Mouse (Mus musculus) midbrain, embryonic 11.5 days (tissue): ENCODE results near the gene Mapk1ip1l. TPM values are rescaled to one million over a fixed set of nuclear protein-coding genes. Genes with fewer than 3 reads are reported as not detected.
A peak's percentile ranks its signal among the peaks of the same experiment; 100 is the strongest.

Experiments
- ATAC-seq: fragments of 200-750 bp; cut with Nextera tagmentation; 2 replicates; pipeline ENCODE4 v1.8.0; 2017; ENCODE audit warnings: moderate TSS enrichment, moderate library complexity; ENCODE audit not compliant: low FRiP score
- DNase-seq: peaks from one replicate; pipeline ENCODE4 v3.0.0; 2015; ENCODE audit warnings: low spot score; ENCODE audit errors: missing footprints
- H3K27ac ChIP-seq: fragments of 300-500 bp; sonication (generic); 2 replicates; pipeline ENCODE4 v1.5.1; 2014; ENCODE audit warnings: low read depth, low read length
- H3K27me3 ChIP-seq: fragments of 300-500 bp; sonication (generic); 2 replicates; pipeline ENCODE4 v1.6.1; 2014; ENCODE audit warnings: mild to moderate bottlenecking, low read length, moderate library complexity, mixed read lengths; ENCODE audit not compliant: control insufficient read depth, insufficient read depth
- H3K36me3 ChIP-seq: fragments of 300-500 bp; sonication (generic); 2 replicates; pipeline ENCODE4 v1.6.1; 2014; ENCODE audit warnings: mild to moderate bottlenecking, low read length, moderate library complexity, mixed read lengths; ENCODE audit not compliant: control insufficient read depth, insufficient read depth
- H3K4me1 ChIP-seq: fragments of 300-500 bp; sonication (generic); 2 replicates; pipeline ENCODE4 v1.6.1; 2014; ENCODE audit warnings: low read length; ENCODE audit not compliant: control insufficient read depth, insufficient read depth
- H3K4me2 ChIP-seq: fragments of 300-500 bp; sonication (generic); 2 replicates; pipeline ENCODE4 v1.6.1; 2014; ENCODE audit warnings: mild to moderate bottlenecking, moderate library complexity
- H3K4me3 ChIP-seq: fragments of 300-500 bp; sonication (generic); 2 replicates; pipeline ENCODE4 v1.5.1; 2014; ENCODE audit warnings: low read depth, low read length
- H3K9ac ChIP-seq: fragments of 300-500 bp; sonication (generic); 2 replicates; pipeline ENCODE4 v1.6.1; 2014; ENCODE audit warnings: low read length
- H3K9me3 ChIP-seq: fragments of 300-500 bp; sonication (generic); 2 replicates; pipeline ENCODE4 v1.6.1; 2016; ENCODE audit warnings: low read length; ENCODE audit not compliant: control insufficient read depth
- WGBS: fragments of 180-500 bp; shearing (Covaris S2); extraction: QIAGEN DNeasy Blood & Tissue Kit; methylation state at CpG from one replicate; pipeline ENCODE4 v1.1.7; 2014; 5-methylcytosine and 5-hydroxymethylcytosine counted together
- polyA plus RNA-seq: library from polyadenylated mRNA; unstranded; fragments of >200 nt; fragmentation: Nextera tagmentation; extraction: Ambion mirVana; gene quantifications from 2 replicates; pipeline ENCODE4 v1.2.1, GENCODE M21; 2014

The Mapk1ip1l gene
- polyA plus RNA-seq, 1 experiment from 2014 or later = 91.0 TPM

GRCm38 (mm10) chr14:47276637-47277393 lies 21.3 kb upstream of the Mapk1ip1l start, which contains the start of the genes Wdhd1 and Socs4:
Gene Wdhd1, minus strand, starts transcription at chr14:47276857.
Gene Socs4, plus strand, starts transcription at chr14:47276931.
- ATAC-seq = peak; percentile 97
- peak; percentile 100 for DNase-seq
- no peaks in the 10 kb centered on the region for H3K36me3 ChIP-seq
- H3K27me3 ChIP-seq = no peaks in the 10 kb centered on the region
- peak within 1 kb of the TSS; percentile 90 for H3K27ac ChIP-seq
- peak within 1 kb of the TSS; percentile 76 for H3K9ac ChIP-seq
- under 1% methylated on average over 75 of the region's 77 CpGs for WGBS
- peak within 1 kb of the TSS; percentile 65 for H3K4me2 ChIP-seq
- H3K4me1 ChIP-seq = peaks cover 3% of the 10 kb centered on the region
- no peaks in the 10 kb centered on the region for H3K9me3 ChIP-seq
- peak within 1 kb of the TSS; percentile 67 for H3K4me3 ChIP-seq

- Histone ChIP-seq H3K4me3 (no peak overlapping the region), H3K27ac (no peak overlapping the region), H3K4me2 (no peak overlapping the region), H3K36me3 (no peaks in the 10 kb centered on the region), H3K27me3 (no peaks in the 10 kb centered on the region), H3K4me1 (peaks cover 3% of the 10 kb centered on the region), H3K9me3 (no peaks in the 10 kb centered on the region), H3K9ac (no peak overlapping the region)
- ATAC-seq = no peak
- DNase-seq = no peak
- WGBS = 78% methylated on average over 2 of the region's 2 CpGs
Measured at GRCm38 (mm10) chr14:47279058-47279457, 19.0 kb upstream of the Mapk1ip1l start.

GRCm38 (mm10) chr14:47281535-47281934 lies 16.5 kb upstream of the Mapk1ip1l start:
- no peak overlapping the region for H3K4me2 ChIP-seq
- no peaks in the 10 kb centered on the region for H3K27me3 ChIP-seq
- H3K9me3 ChIP-seq = no peaks in the 10 kb centered on the region
- no peak overlapping the region for H3K27ac ChIP-seq
- H3K4me3 ChIP-seq = no peak overlapping the region
- 94% methylated on average over 4 of the region's 4 CpGs for WGBS
- H3K36me3 ChIP-seq = no peaks in the 10 kb centered on the region
- peaks cover 3% of the 10 kb centered on the region for H3K4me1 ChIP-seq
- DNase-seq (peak; percentile 51), ATAC-seq (no peak)
- H3K9ac ChIP-seq = no peak overlapping the region

GRCm38 (mm10) chr14:47283568-47283967 lies 14.5 kb upstream of the Mapk1ip1l start:
- H3K4me3 ChIP-seq = no peak overlapping the region
- no peaks in the 10 kb centered on the region for H3K9me3 ChIP-seq
- DNase-seq = no peak
- no peaks in the 10 kb centered on the region for H3K36me3 ChIP-seq
- no peak overlapping the region for H3K4me2 ChIP-seq
- no peak overlapping the region for H3K27ac ChIP-seq
- no peaks in the 10 kb centered on the region for H3K27me3 ChIP-seq
- WGBS = 95% methylated on average over 7 of the region's 7 CpGs
- H3K4me1 ChIP-seq = no peaks in the 10 kb centered on the region
- no peak for ATAC-seq
- no peak overlapping the region for H3K9ac ChIP-seq

GRCm38 (mm10) chr14:47285271-47285670 lies 12.8 kb upstream of the Mapk1ip1l start:
- DNase-seq (peak; percentile 31), ATAC-seq (no peak)
- H3K27ac ChIP-seq = no peak overlapping the region
- no peaks in the 10 kb centered on the region for H3K4me1 ChIP-seq
- no peak overlapping the region for H3K4me3 ChIP-seq
- H3K36me3 ChIP-seq = no peaks in the 10 kb centered on the region
- no peaks in the 10 kb centered on the region for H3K9me3 ChIP-seq
- WGBS = 91% methylated on average over 2 of the region's 2 CpGs
- H3K9ac ChIP-seq = no peak overlapping the region
- no peaks in the 10 kb centered on the region for H3K27me3 ChIP-seq
- no peak overlapping the region for H3K4me2 ChIP-seq

GRCm38 (mm10) chr14:47286215-47286614 lies 11.9 kb upstream of the Mapk1ip1l start:
- no peaks in the 10 kb centered on the region for H3K4me1 ChIP-seq
- no peaks in the 10 kb centered on the region for H3K9me3 ChIP-seq
- no peak for DNase-seq
- ATAC-seq = no peak
- H3K36me3 ChIP-seq = no peaks in the 10 kb centered on the region; the same call in 1 of the 2 replicates
- H3K4me3 ChIP-seq = no peak overlapping the region
- no peak overlapping the region for H3K4me2 ChIP-seq
- no peaks in the 10 kb centered on the region for H3K27me3 ChIP-seq
- H3K27ac ChIP-seq = no peak overlapping the region
- H3K9ac ChIP-seq = no peak overlapping the region
- WGBS = 91% methylated on average over 1 of the region's 1 CpGs

- ATAC-seq = no peak
- H3K36me3 ChIP-seq = no peaks in the 10 kb centered on the region; the same call in 1 of the 2 replicates
- H3K27ac ChIP-seq = no peak overlapping the region
- WGBS = 82% methylated on average over 5 of the region's 5 CpGs
- H3K9me3 ChIP-seq = no peaks in the 10 kb centered on the region
- H3K27me3 ChIP-seq = no peaks in the 10 kb centered on the region
- H3K4me1 ChIP-seq = no peaks in the 10 kb centered on the region
- no peak overlapping the region for H3K4me2 ChIP-seq
- no peak overlapping the region for H3K9ac ChIP-seq
- DNase-seq = no peak
- H3K4me3 ChIP-seq = no peak overlapping the region
Measured at GRCm38 (mm10) chr14:47287021-47287420, 11.0 kb upstream of the Mapk1ip1l start.

GRCm38 (mm10) chr14:47291772-47292171 lies 6.3 kb upstream of the Mapk1ip1l start:
- H3K36me3 ChIP-seq = no peaks in the 10 kb centered on the region; the same call in 1 of the 2 replicates
- ATAC-seq (no peak), DNase-seq (no peak)
- H3K9ac ChIP-seq = no peak overlapping the region
- 91% methylated on average over 1 of the region's 1 CpGs for WGBS
- H3K27ac ChIP-seq = no peak overlapping the region
- H3K27me3 ChIP-seq = no peaks in the 10 kb centered on the region
- no peaks in the 10 kb centered on the region for H3K9me3 ChIP-seq
- H3K4me1 ChIP-seq = no peaks in the 10 kb centered on the region
- H3K4me2 ChIP-seq = no peak overlapping the region
- H3K4me3 ChIP-seq = no peak overlapping the region

GRCm38 (mm10) chr14:47294136-47294535 lies 3.9 kb upstream of the Mapk1ip1l start:
- H3K4me1 ChIP-seq = no peaks in the 10 kb centered on the region
- no peak overlapping the region for H3K4me3 ChIP-seq
- H3K27ac ChIP-seq = no peak overlapping the region
- 67% methylated on average over 4 of the region's 4 CpGs for WGBS
- H3K27me3 ChIP-seq = no peaks in the 10 kb centered on the region
- no peaks in the 10 kb centered on the region; the same call in 1 of the 2 replicates for H3K36me3 ChIP-seq
- H3K4me2 ChIP-seq = no peak overlapping the region
- no peak overlapping the region for H3K9ac ChIP-seq
- DNase-seq (no peak), ATAC-seq (no peak)
- no peaks in the 10 kb centered on the region for H3K9me3 ChIP-seq
